Mouse (Mus musculus) erythroblast, embryonic 14.5 days (primary cell): ENCODE data around the gene Fbxw11.

Experiments
- GATA1 ChIP-seq: IDR thresholded peaks from 2 replicates; pipeline ENCODE4 v1.6.1; 2012; ENCODE audit warnings: low read length, inconsistent platforms, mixed read lengths
- TAL1 ChIP-seq: IDR thresholded peaks from 3 replicates; pipeline ENCODE4 v1.6.1; 2012; ENCODE audit warnings: low read length, inconsistent platforms, mixed read lengths

DNA sequence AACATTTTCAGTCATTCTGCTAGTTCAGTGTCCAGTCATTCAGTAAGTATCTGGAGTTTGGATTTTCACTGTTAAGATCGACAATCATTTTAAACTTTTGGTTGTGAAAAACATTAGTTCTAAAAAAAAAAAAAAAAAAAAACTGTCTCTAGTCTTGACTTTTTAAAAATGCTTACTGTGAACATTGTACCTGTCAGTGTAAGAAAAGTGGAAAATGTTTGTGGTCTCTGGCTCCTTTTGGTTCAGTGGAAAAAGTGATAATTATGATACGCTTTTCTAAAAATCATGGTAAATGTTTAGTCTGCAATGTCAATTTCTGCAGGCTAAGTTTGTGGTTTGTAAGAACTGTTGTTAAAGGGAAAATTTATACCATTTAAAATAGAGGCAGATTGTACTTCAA is 72.4 kb downstream of the Fbxw11 start:
- TF ChIP-seq TAL1 (no peak), GATA1 (no peak)
